Mouse (Mus musculus) B cell, adult 2 months (primary cell): Measurements from ENCODE around the gene Nol4l.
A peak's percentile ranks its signal among the peaks of the same experiment; 100 is the strongest.

Source experiments
- DNase-seq, 2 experiments: peaks; one replicate each; pipeline ENCODE4 v3.0.0; 2022

Nol4l gene

DNA sequence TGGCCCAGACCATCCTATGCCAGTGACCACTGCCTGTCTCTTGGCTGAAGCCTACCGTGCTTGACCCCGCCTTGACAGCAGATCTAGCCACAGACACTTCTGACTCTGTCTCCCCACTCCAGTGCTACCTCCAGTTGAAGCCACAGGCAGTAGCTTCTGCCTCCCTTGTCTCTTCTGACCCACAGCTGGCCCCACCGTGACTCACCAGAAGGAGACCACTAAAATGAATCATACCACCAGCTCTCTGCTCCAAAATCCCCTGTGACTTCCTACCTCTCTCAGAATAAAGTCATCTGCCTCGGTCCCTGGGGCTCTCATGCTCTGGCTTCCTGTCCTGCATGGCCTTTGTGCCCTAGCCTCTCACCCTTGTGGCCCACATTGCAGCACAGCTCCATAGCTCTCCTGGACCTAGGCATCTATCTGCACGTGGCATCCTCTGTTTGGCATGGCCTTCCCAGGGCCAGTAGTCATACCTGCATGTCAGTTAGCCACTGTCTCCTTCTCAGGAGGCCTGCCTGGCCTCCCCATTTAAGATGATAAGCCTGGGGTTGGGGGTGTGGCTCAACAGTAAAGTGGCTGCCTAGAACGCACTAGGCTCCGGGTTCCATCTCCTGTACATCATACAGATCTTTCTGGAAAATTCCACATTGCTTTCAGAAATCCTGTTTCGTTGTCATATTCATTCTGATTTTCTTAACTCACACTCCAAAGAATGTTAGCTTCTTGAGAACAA is 13.3 kb upstream of the Nol4l start:
- DNase-seq: no peak

GRCm38 (mm10) chr2:153538898-153539297 is 9.1 kb upstream of the Nol4l start:
- no peak for DNase-seq

DNA sequence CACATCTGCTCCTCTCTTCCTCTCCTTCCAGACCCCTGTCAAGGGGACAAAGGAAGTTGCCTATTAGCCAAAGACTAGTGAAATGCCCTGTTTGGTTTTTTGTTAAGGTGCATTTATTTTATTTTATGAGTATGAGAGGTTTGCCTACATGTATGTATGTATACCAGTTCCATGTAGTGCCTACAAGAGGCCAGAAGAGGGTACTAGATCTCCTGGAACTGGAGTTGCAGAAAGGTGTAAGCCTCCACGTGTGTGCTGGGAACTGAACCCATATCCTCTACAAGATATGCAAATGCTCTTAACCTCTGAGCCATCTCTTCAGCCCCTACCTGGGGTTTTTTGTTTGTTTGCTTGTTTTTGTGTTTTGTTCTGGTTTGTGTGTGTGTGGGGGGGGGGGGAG is 4.2 kb upstream of the Nol4l start:
- no peak for DNase-seq

GRCm38 (mm10) chr2:153530948-153531347 is 1.2 kb upstream of the Nol4l start:
- DNase-seq: peak in 1 of 2 experiments; percentile 36

DNA sequence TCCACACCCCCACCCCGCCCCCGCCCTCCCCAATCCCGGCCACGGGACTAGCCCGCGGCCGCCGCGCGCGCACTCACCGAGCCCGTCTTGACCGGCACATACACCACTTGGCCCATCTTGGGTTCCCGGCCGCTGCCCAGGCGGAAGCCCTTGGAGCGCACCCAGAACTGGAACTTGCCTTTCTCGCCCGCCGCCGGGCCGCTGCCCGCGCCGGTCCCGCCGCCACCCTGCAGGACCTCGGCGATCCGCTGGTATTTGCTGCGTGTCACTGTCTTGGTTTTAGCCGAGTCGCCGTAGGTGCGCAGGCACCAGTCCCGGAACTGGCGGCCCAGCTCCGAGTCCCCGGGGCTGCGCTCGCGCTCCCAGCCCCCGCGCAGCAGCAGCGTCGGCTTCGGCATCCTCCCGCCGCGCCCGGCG is 398 bp downstream of the Nol4l start:
- DNase-seq: peak; percentile 40 to 44

GRCm38 (mm10) chr2:153528571-153529364 is 1.0 kb downstream of the Nol4l start:
- peak; percentile 29 to 35 for DNase-seq

DNA sequence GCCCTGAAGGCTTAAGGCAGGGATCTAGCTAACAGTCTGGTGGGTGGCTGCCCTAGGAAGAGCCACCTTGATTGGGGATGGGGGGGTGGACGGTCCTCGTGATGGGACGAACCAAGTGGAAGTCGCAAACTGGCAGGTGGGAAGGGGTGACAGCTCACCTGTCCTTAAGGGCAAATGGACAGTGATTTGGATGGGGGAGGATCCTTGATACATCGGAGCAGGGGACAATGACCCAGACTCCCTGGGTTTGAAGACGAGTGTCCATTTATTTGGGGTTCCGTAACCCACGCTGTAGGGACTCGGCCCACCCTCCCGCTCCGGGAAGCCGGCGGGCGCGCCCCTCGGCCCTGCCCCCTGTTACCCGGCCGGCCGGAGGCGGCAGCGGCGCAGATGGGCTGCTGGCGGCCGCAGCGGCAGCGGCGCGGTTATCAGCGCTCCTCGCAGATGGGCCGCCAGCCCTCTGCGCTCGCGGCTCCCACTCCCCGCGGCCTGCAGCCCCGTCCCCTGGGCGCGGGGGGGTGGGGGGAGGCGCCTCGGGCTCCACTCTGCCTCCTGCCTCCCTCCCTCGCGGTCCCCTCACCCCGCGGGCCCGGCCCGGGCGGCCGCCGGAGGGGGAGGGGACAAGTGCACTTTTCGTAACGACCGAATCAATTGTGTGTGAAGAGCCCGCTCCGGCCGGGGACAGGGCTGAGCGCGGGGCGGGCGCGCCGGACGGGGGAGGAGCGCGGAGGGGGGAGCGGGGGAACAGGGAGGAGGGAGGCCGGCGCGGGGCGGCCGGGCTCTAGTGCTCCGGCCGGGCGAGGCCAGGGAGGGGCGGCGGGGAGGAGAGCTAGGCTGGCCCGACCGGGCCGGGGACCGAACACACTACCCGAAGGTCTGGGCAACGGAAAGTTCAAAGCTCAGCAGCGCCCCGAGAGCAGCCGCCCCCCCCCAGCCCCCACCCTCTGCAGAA is 1.9 kb downstream of the Nol4l start:
- DNase-seq: peak; percentile 26 to 39

GRCm38 (mm10) chr2:153526850-153527530 is 2.8 kb downstream of the Nol4l start:
- DNase-seq: peak in 1 of 2 experiments; percentile 17

GRCm38 (mm10) chr2:153525906-153526311 is 3.9 kb downstream of the Nol4l start:
- DNase-seq: peak; percentile 58 to 61

- DNase-seq: no peak
Observed at GRCm38 (mm10) chr2:153524727-153525126, 5.0 kb downstream of the Nol4l start.

DNA sequence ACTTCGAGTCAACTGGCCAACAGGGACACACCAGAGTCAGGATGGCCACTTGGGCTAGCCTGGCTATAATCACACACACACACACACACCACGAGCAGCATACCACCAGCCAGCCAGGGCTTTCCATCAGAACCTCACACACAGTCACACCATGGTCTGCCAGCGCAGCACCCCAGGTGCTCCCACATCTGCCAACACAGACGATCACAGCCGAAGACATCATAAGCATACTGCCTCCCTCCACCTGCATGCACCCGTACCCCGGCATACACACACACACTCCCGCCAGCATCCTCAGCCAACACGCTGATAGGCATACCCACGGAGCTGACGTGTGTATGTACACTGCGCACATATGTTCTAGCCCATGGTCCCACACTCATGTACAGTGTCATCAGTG is 6.1 kb downstream of the Nol4l start:
- no peak for DNase-seq

- no peak for DNase-seq
Observed at GRCm38 (mm10) chr2:153523143-153523542, 6.6 kb downstream of the Nol4l start.

- no peak for DNase-seq
Observed at GRCm38 (mm10) chr2:153522270-153522669, 7.5 kb downstream of the Nol4l start.

DNA sequence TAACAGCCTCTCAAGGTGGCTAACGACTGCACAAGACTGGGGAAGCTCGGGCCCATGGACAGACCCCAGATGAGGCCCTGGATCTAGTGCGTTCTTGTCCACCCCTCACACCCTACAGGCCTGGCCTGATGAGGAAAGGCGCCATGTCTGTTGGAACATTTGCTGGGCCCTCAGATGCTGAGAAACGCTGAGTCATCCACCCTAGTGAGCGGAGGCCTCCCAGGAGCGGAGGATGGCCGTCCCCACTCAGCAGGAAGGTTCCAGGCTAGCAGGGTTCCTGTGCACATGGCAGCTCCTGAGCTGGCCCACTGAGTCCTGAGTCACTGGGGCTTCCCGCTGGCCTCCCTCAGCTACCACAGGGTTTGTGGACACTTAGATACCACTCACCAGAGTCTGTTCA is 9.7 kb downstream of the Nol4l start:
- no peak for DNase-seq

- DNase-seq: peak in 1 of 2 experiments; percentile 15
Observed at GRCm38 (mm10) chr2:153516961-153517360, 12.8 kb downstream of the Nol4l start.

- DNase-seq: no peak
Observed at GRCm38 (mm10) chr2:153515582-153515981, 14.2 kb downstream of the Nol4l start.

GRCm38 (mm10) chr2:153514497-153515380 is 15.0 kb downstream of the Nol4l start:
- no peak for DNase-seq

DNA sequence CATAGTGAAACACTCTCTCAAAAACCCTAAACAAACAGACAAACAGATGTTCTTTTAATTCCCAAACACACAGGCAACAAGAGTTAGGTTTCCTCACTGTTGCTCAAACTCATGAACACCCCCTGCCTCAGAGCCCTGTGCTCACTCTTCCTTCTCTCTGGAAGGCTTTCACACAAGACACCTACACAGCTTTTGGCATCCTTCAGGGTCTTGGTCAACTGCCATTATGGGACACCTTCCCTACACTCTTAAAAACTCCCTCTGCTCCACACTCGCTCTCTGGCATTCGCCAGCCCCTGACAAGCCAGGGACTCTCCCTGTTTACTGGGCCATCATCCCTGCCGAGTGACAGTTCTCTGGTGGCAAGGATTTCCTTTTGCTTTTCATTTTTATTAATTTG is 15.8 kb downstream of the Nol4l start:
- DNase-seq: no peak

- no peak for DNase-seq
Observed at GRCm38 (mm10) chr2:153512416-153513323, 17.1 kb downstream of the Nol4l start.

- DNase-seq: no peak
Observed at GRCm38 (mm10) chr2:153511562-153511961, 18.2 kb downstream of the Nol4l start.
